In genomic region chr7:19572926-19573775, GRCm38 (mm10) we compare ENCODE assay signal across 8 mouse cellular contexts. TPM values are rescaled to one million over a fixed set of nuclear protein-coding genes. Genes with fewer than 3 reads are reported as not detected.
DNase-seq lines count a peak whose midpoint lies in the region; ATAC-seq and TF ChIP-seq lines count a peak whose summit lies in the region.

No protein-coding gene starts in this region.

- H3K27ac ChIP-seq in CH12.LX (ENCODE audit: insufficient read depth, low read depth) = peak overlapping the region; percentile 77
- H3K27ac ChIP-seq in forebrain, embryonic 11.5 days (ENCODE audit: low read depth, low read length) = peak overlapping the region; percentile 8; the same call in 1 of the 2 replicates
- peak overlapping the region; percentile 79 for H3K27ac ChIP-seq in neural tube, embryonic 15.5 days (replicated peaks)

- peak; percentile 83 for TF ChIP-seq POLR2A in CH12.LX (IDR thresholded peaks at IDR 0.05; ENCODE audit: low read depth, low read length)
- peak; percentile 82 for TF ChIP-seq POLR2A in lung, adult 2 months (IDR thresholded peaks at IDR 0.05; ENCODE audit: borderline replicate concordance, extremely low read depth, low read depth, low read length)

- no peak for TF ChIP-seq RAD21 in CH12.LX (IDR thresholded peaks at IDR 0.05; ENCODE audit: low read depth, low read length)

- dilution Hi-C loops in CH12.LX (cut with MboI; ENCODE audit: extremely low pct_ligation_motif_present, extremely low pct_unique_long_range_greater_than_20kb, low sequenced_read_pairs) = no loop called here

- WGBS in forebrain, embryonic 11.5 days = under 1% methylated on average over 53 of the region's 53 CpGs
- under 1% methylated on average over 52 of the region's 53 CpGs for WGBS in lung, adult 2 months
- under 1% methylated on average over 47 of the region's 53 CpGs for WGBS in neural tube, embryonic 15.5 days

- ATAC-seq in forebrain, embryonic 11.5 days (replicated peaks; ENCODE audit: low FRiP score) = peak; percentile 86
- ATAC-seq in neural tube, embryonic 15.5 days (ENCODE audit: low FRiP score) = peak; percentile 83

- peak overlapping the region; percentile 76 for H3K9ac ChIP-seq in CH12.LX (ENCODE audit: insufficient read depth, low read depth)
- H3K9ac ChIP-seq in forebrain, embryonic 11.5 days (ENCODE audit: low read length) = peak overlapping the region; percentile 74
- H3K9ac ChIP-seq in neural tube, embryonic 15.5 days (replicated peaks) = peak overlapping the region; percentile 72

- in situ Hi-C loops in CH12.LX (cut with MboI; ENCODE audit: low pct_ligation_motif_present, low pct_unique_long_range_greater_than_20kb, low sequenced_read_pairs) = loop anchor here (10.0 to 25.0 kb wide), 2 partner anchors 68 to 161 kb away; partner anchors contain the start of genes Bloc1s3, Ckm, Klc3 and Trappc6a

- peaks cover 8 to 56% of the 10 kb centered on the region in 2 experiments for H3K4me1 ChIP-seq in CH12.LX (ENCODE audit: control insufficient read depth in 1 of 2, insufficient read depth in 2 of 2)
- peaks cover 13% of the 10 kb centered on the region for H3K4me1 ChIP-seq in forebrain, embryonic 11.5 days (replicated peaks; ENCODE audit: control insufficient read depth, insufficient read depth, low read length)
- peaks cover 12% of the 10 kb centered on the region for H3K4me1 ChIP-seq in lung, adult 2 months (ENCODE audit: control insufficient read depth, insufficient read depth, low read length)
- H3K4me1 ChIP-seq in neural tube, embryonic 15.5 days = peaks cover 43% of the 10 kb centered on the region

- intact Hi-C loops in heart, postnatal 10 days (cut with DNase I) = loop anchor here (2.0 kb wide), 1 partner anchor 70 kb away; no protein-coding TSS in a partner anchor

- peaks cover 22 to 36% of the 10 kb centered on the region in 2 experiments for H3K36me3 ChIP-seq in CH12.LX (replicated peaks in 1 of 2; ENCODE audit: control insufficient read depth in 1 of 2, insufficient read depth in 1 of 2, low read length in 1 of 2)
- no peaks in the 10 kb centered on the region for H3K36me3 ChIP-seq in forebrain, embryonic 11.5 days (ENCODE audit: control insufficient read depth, insufficient read depth, low read length)
- peaks cover 17% of the 10 kb centered on the region for H3K36me3 ChIP-seq in neural tube, embryonic 15.5 days

- H3K9me3 ChIP-seq in CH12.LX (replicated peaks; ENCODE audit: low read length) = no peaks in the 10 kb centered on the region
- no peaks in the 10 kb centered on the region for H3K9me3 ChIP-seq in forebrain, embryonic 11.5 days (ENCODE audit: control insufficient read depth, low read length)
- no peaks in the 10 kb centered on the region for H3K9me3 ChIP-seq in neural tube, embryonic 15.5 days (replicated peaks)

- peak; percentile 70 for DNase-seq in CH12.LX (ENCODE audit: extremely low read depth)
- peak; percentile 72 for DNase-seq in c-Kit-positive CD71-positive TER-119-negative erythroid progenitor cells, embryonic 14.5 days (ENCODE audit: low read depth)
- DNase-seq in forebrain, embryonic 11.5 days (ENCODE audit: low spot score) = peak; percentile 95
- DNase-seq in heart, postnatal 10 days = peak; percentile 88 to 90
- peak; percentile 71 for DNase-seq in layer of hippocampus, adult 11-12 months (ENCODE audit: low spot score)
- DNase-seq in lung, adult 2 months = peak; percentile 88
- peak; percentile 83 for DNase-seq in testis, postnatal 14 days (ENCODE audit: low spot score)

- peaks cover 42% of the 10 kb centered on the region for H3K79me2 ChIP-seq in CH12.LX (replicated peaks; ENCODE audit: control insufficient read depth, extremely low read depth, insufficient read depth, poor library complexity, severe bottlenecking)

- H3K4me2 ChIP-seq in CH12.LX (ENCODE audit: insufficient read depth, low read depth, poor library complexity, severe bottlenecking) = peak overlapping the region; percentile 96
- H3K4me2 ChIP-seq in forebrain, embryonic 11.5 days (ENCODE audit: low read depth, low read length, severe bottlenecking) = peak overlapping the region; percentile 77
- H3K4me2 ChIP-seq in neural tube, embryonic 15.5 days = peak overlapping the region; percentile 87

- TF ChIP-seq CTCF in CH12.LX (conservative IDR thresholded peaks at IDR 0.05 in 1 of 2, IDR thresholded peaks at IDR 0.05 in 1 of 2; ENCODE audit: low read depth in 2 of 2, low read length in 2 of 2) = no peak; a peak in 1 of 4 replicates
- no peak for TF ChIP-seq CTCF in lung, adult 2 months (IDR thresholded peaks at IDR 0.05; ENCODE audit: insufficient read depth, low read length)

- H3K4me3 ChIP-seq in CH12.LX (replicated peaks in 1 of 3; ENCODE audit: low read depth in 2 of 3, low read length in 2 of 3, poor library complexity in 1 of 3) = peak overlapping the region; percentile 65 to 73 (median 73)
- peak overlapping the region; percentile 58 for H3K4me3 ChIP-seq in forebrain, embryonic 11.5 days (ENCODE audit: low read depth, low read length)
- peak overlapping the region; percentile 79 for H3K4me3 ChIP-seq in lung, adult 2 months (replicated peaks; ENCODE audit: extremely low read depth, low read depth, low read length)
- H3K4me3 ChIP-seq in neural tube, embryonic 15.5 days (replicated peaks) = peak overlapping the region; percentile 70

- H3K27me3 ChIP-seq in CH12.LX (replicated peaks) = no peaks in the 10 kb centered on the region
- peaks cover 27% of the 10 kb centered on the region for H3K27me3 ChIP-seq in forebrain, embryonic 11.5 days (ENCODE audit: control insufficient read depth, insufficient read depth, low read length)
- peaks cover 29% of the 10 kb centered on the region for H3K27me3 ChIP-seq in neural tube, embryonic 15.5 days (replicated peaks)

- TF ChIP-seq EP300 in CH12.LX (IDR thresholded peaks at IDR 0.05; ENCODE audit: low read length) = 0 out of 2 replicates have a peak, but pooled peaks have one; percentile 15

TF ChIP-seq in CH12.LX, 34 proteins besides CTCF, POLR2A, EP300 and RAD21 (continues in another document):
- no peak for TF ChIP-seq RCOR1 (conservative IDR thresholded peaks at IDR 0.05; ENCODE audit: low read depth, low read length)
- no peak for TF ChIP-seq USF2 (conservative IDR thresholded peaks at IDR 0.05; ENCODE audit: low read depth, low read length)
- no peak for TF ChIP-seq USF1 (IDR thresholded peaks at IDR 0.05; ENCODE audit: low read depth, low read length)
- TF ChIP-seq ELF1 (IDR thresholded peaks at IDR 0.05; ENCODE audit: low read depth, low read length) = peak; percentile 77
- no peak; the same call in 1 of the 2 replicates for TF ChIP-seq TBP (conservative IDR thresholded peaks at IDR 0.05; ENCODE audit: low read depth, low read length)
- TF ChIP-seq HCFC1 (IDR thresholded peaks at IDR 0.05; ENCODE audit: low read depth, low read length) = peak; percentile 88
- peak; percentile 41; the same call in 1 of the 2 replicates for TF ChIP-seq CHD2 (IDR thresholded peaks at IDR 0.05; ENCODE audit: low read length)
- peak; percentile 77 for TF ChIP-seq MEF2A (IDR thresholded peaks at IDR 0.05; ENCODE audit: borderline replicate concordance, low read depth, low read length)
- peak; percentile 69 for TF ChIP-seq NRF1 (IDR thresholded peaks at IDR 0.05; ENCODE audit: low read depth, low read length)
- peak; percentile 64 for TF ChIP-seq ZMIZ1 (IDR thresholded peaks at IDR 0.05; ENCODE audit: low read depth, low read length)
- no peak for TF ChIP-seq ZKSCAN1 (IDR thresholded peaks at IDR 0.05; ENCODE audit: borderline replicate concordance, low read depth, low read length)
- TF ChIP-seq NELFE (IDR thresholded peaks at IDR 0.05; ENCODE audit: low read depth, low read length) = peak; percentile 79

RNA-seq across cellular contexts. Expression of gene Zfp296, which starts 3.9 kb away (rescaled TPM):
- total RNA-seq in CH12.LX (2012; rRNA removed) (26.5 and 30.0 TPM in 2 replicates), CH12.LX (2014; rRNA removed) (8.6 and 10.7 TPM in 2 replicates)
- polyA plus RNA-seq in CH12.LX (2012; ENCODE audit: insufficient read length, low read depth) = 37.6 and 44.0 TPM in 2 replicates
- polyA plus RNA-seq in forebrain, embryonic 11.5 days (2014; fragmentation: Nextera tagmentation; extraction: Ambion mirVana) = 0.40 and 0.47 TPM in 2 replicates
- total RNA-seq in heart, postnatal 10 days (2021) = not detected
- polyA plus RNA-seq in lung, adult 2 months (2012; rRNA removed) = 4.3 and 5.0 TPM in 2 replicates
- polyA plus RNA-seq in neural tube, embryonic 15.5 days (2015; fragmentation: Nextera tagmentation; extraction: Ambion mirVana) = 0.23 and 0.61 TPM in 2 replicates

RNA-seq across cellular contexts. Expression of gene Gemin7, which starts 4.2 kb away (rescaled TPM):
- 52.5 and 63.2 TPM in 2 replicates for total RNA-seq in CH12.LX (2012; rRNA removed)
- total RNA-seq in CH12.LX (2014; rRNA removed) = 89.6 and 101 TPM in 2 replicates
- polyA plus RNA-seq in CH12.LX (2012; ENCODE audit: insufficient read length, low read depth) = 59.3 and 64.4 TPM in 2 replicates
- polyA plus RNA-seq in forebrain, embryonic 11.5 days (2014; fragmentation: Nextera tagmentation; extraction: Ambion mirVana) = 151 and 156 TPM in 2 replicates
- total RNA-seq in heart, postnatal 10 days (2021) = 10 to 100 TPM; 54.5 to 58.0 TPM
- polyA plus RNA-seq in lung, adult 2 months (2012; rRNA removed) = 99.2 and 132 TPM in 2 replicates
- polyA plus RNA-seq in neural tube, embryonic 15.5 days (2015; fragmentation: Nextera tagmentation; extraction: Ambion mirVana) = 145 and 154 TPM in 2 replicates

RNA-seq across cellular contexts. Expression of gene Ppp1r37, which starts 10.3 kb away (rescaled TPM):
- total RNA-seq in CH12.LX (2012; rRNA removed) (13.8 and 14.2 TPM in 2 replicates), CH12.LX (2014; rRNA removed) (7.3 and 7.7 TPM in 2 replicates)
- polyA plus RNA-seq in CH12.LX (2012; ENCODE audit: insufficient read length, low read depth) = 15.7 and 16.5 TPM in 2 replicates
- polyA plus RNA-seq in forebrain, embryonic 11.5 days (2014; fragmentation: Nextera tagmentation; extraction: Ambion mirVana) = 5.1 and 7.8 TPM in 2 replicates
- total RNA-seq in heart, postnatal 10 days (2021) = 10 to 100 TPM; 43.1 to 46.2 TPM
- 113 and 121 TPM in 2 replicates for polyA plus RNA-seq in lung, adult 2 months (2012; rRNA removed)
- polyA plus RNA-seq in neural tube, embryonic 15.5 days (2015; fragmentation: Nextera tagmentation; extraction: Ambion mirVana) = 41.0 and 42.3 TPM in 2 replicates

RNA-seq across cellular contexts. Expression of gene Clasrp, which starts 31.1 kb away (rescaled TPM):
- 43.4 and 45.4 TPM in 2 replicates for total RNA-seq in CH12.LX (2012; rRNA removed)
- total RNA-seq in CH12.LX (2014; rRNA removed) = 14.5 and 17.5 TPM in 2 replicates
- 59.4 and 62.6 TPM in 2 replicates for polyA plus RNA-seq in CH12.LX (2012; ENCODE audit: insufficient read length, low read depth)
- polyA plus RNA-seq in forebrain, embryonic 11.5 days (2014; fragmentation: Nextera tagmentation; extraction: Ambion mirVana) = 59.7 and 64.1 TPM in 2 replicates
- 10 to 100 TPM; 24.1 to 29.5 TPM for total RNA-seq in heart, postnatal 10 days (2021)
- 96.1 and 134 TPM in 2 replicates for polyA plus RNA-seq in lung, adult 2 months (2012; rRNA removed)
- polyA plus RNA-seq in neural tube, embryonic 15.5 days (2015; fragmentation: Nextera tagmentation; extraction: Ambion mirVana) = 51.0 and 61.5 TPM in 2 replicates

RNA-seq across cellular contexts. Expression of gene Nkpd1, which starts 55.5 kb away (rescaled TPM):
- total RNA-seq in CH12.LX (2012; rRNA removed) (0.92 and 1.9 TPM in 2 replicates), CH12.LX (2014; rRNA removed) (0.59 and 1.1 TPM in 2 replicates)
- polyA plus RNA-seq in CH12.LX (2012; ENCODE audit: insufficient read length, low read depth) = 2.1 and 2.3 TPM in 2 replicates
- 0.11 TPM in 1 of 2 replicates, not detected in the other for polyA plus RNA-seq in forebrain, embryonic 11.5 days (2014; fragmentation: Nextera tagmentation; extraction: Ambion mirVana)
- not detected for total RNA-seq in heart, postnatal 10 days (2021)
- 0.62 and 17.3 TPM in 2 replicates for polyA plus RNA-seq in lung, adult 2 months (2012; rRNA removed)
- polyA plus RNA-seq in neural tube, embryonic 15.5 days (2015; fragmentation: Nextera tagmentation; extraction: Ambion mirVana) = 1.2 and 1.5 TPM in 2 replicates

Comparison
In these comparisons a context has a peak if more than half of its experiments do, and no peak if none do; other contexts are left out.
1. Peak in every context shown above with its lines: DNase-seq, ATAC-seq, H3K4me3 ChIP-seq and H3K27ac ChIP-seq.
2. H3K27ac ChIP-seq: peak in every context shown above with its lines; median percentile 79 in neural tube, embryonic 15.5 days; 77 in CH12.LX; 8 in forebrain, embryonic 11.5 days.